Mouse (Mus musculus) natural killer cell, adult 2 months (primary cell): ENCODE measurements around the gene Lrrc26.

Experiments used
- DNase-seq, 2 experiments: peaks; one replicate each; pipeline ENCODE4 v3.0.0; 2022; ENCODE audit warnings: low spot score in 2 of 2

The Lrrc26 gene

GRCm38 (mm10) chr2:25293706-25294105 is 4.0 kb downstream of the Lrrc26 start:
- no peak for DNase-seq

GRCm38 (mm10) chr2:25297093-25297492 is 7.4 kb downstream of the Lrrc26 start:
- DNase-seq, result no peak

GRCm38 (mm10) chr2:25298046-25298445 is 8.3 kb downstream of the Lrrc26 start:
- DNase-seq, result no peak

- no peak for DNase-seq
Observed at GRCm38 (mm10) chr2:25303452-25303851, 13.7 kb downstream of the Lrrc26 start.

GRCm38 (mm10) chr2:25303931-25304656 is 14.4 kb downstream of the Lrrc26 start:
- no peak for DNase-seq

- DNase-seq, result peak in 1 of 2 experiments; percentile 36
Observed at GRCm38 (mm10) chr2:25304657-25305541, 15.2 kb downstream of the Lrrc26 start.

- no peak for DNase-seq
Observed at GRCm38 (mm10) chr2:25305587-25306359, 16.1 kb downstream of the Lrrc26 start.

GRCm38 (mm10) chr2:25310180-25310579 is 20.5 kb downstream of the Lrrc26 start:
- no peak for DNase-seq

GRCm38 (mm10) chr2:25310969-25311368 is 21.3 kb downstream of the Lrrc26 start:
- DNase-seq, result no peak

GRCm38 (mm10) chr2:25311491-25311891 is 21.8 kb downstream of the Lrrc26 start:
- DNase-seq, result no peak

GRCm38 (mm10) chr2:25318119-25318966 is 28.6 kb downstream of the Lrrc26 start:
- no peak for DNase-seq

GRCm38 (mm10) chr2:25318971-25319773 is 29.5 kb downstream of the Lrrc26 start, which contains the start of gene Grin1:
Gene Grin1, minus strand, starts transcription at chr2:25319187.
- DNase-seq, result peak in 1 of 2 experiments; percentile 45

GRCm38 (mm10) chr2:25320084-25320483 is 30.4 kb downstream of the Lrrc26 start:
- DNase-seq, result no peak

- DNase-seq, result no peak
Observed at GRCm38 (mm10) chr2:25326036-25326435, 36.3 kb downstream of the Lrrc26 start.

GRCm38 (mm10) chr2:25328440-25328839 is 38.7 kb downstream of the Lrrc26 start:
- DNase-seq, result no peak

- no peak for DNase-seq
Observed at GRCm38 (mm10) chr2:25331470-25331869, 41.8 kb downstream of the Lrrc26 start.

- peak; percentile 99 to 100 for DNase-seq
Observed at GRCm38 (mm10) chr2:25332286-25333160, 42.8 kb downstream of the Lrrc26 start, which contains the start of gene Man1b1. Gene Man1b1, plus strand, starts transcription at chr2:25332338.

GRCm38 (mm10) chr2:25333569-25333968 is 43.9 kb downstream of the Lrrc26 start:
- DNase-seq, result no peak

GRCm38 (mm10) chr2:25338303-25338702 is 48.6 kb downstream of the Lrrc26 start:
- no peak for DNase-seq
